Mouse (Mus musculus) liver, embryonic 14.5 days (tissue): Measurements from ENCODE around the gene Ttc1. TPM values are rescaled to one million over a fixed set of nuclear protein-coding genes. Genes with fewer than 3 reads are reported as not detected.

Experiments
- ATAC-seq: fragments of 200-750 bp; cut with Nextera tagmentation; 2 replicates; pipeline ENCODE4 v1.8.0; 2017; ENCODE audit warnings: moderate number of reproducible peaks, mild to moderate bottlenecking, moderate library complexity; ENCODE audit not compliant: insufficient read depth
- DNase-seq, 3 experiments: peaks; one replicate each; pipeline ENCODE4 v3.0.0-alpha.2; 2012 to 2013; ENCODE audit warnings: low read depth in 3 of 3, low spot score in 3 of 3
- H3K27ac ChIP-seq: fragments of 300-500 bp; sonication (generic); 2 replicates; pipeline ENCODE4 v1.5.1; 2014; ENCODE audit warnings: moderate library complexity, mild to moderate bottlenecking, control low read depth, inconsistent platforms
- H3K27me3 ChIP-seq: fragments of 300-500 bp; sonication (generic); 2 replicates; pipeline ENCODE4 v1.6.1; 2014; ENCODE audit warnings: mild to moderate bottlenecking, low read length, moderate library complexity; ENCODE audit not compliant: control insufficient read depth, insufficient read depth
- H3K36me3 ChIP-seq: fragments of 300-500 bp; sonication (generic); replicated peaks from 2 replicates; pipeline ENCODE4 v1.6.1; 2014; ENCODE audit warnings: low read depth; ENCODE audit not compliant: control insufficient read depth, insufficient read depth
- H3K4me1 ChIP-seq, 2 experiments: fragments of 200-500 bp in 1 of 2; fragments of 300-500 bp in 1 of 2; sonication (generic) in 1 of 2; replicated peaks; 2 replicates each; pipeline ENCODE4 v1.6.1; 2012 to 2014; ENCODE audit warnings: antibody characterized with exemption in 1 of 2, inconsistent platforms in 1 of 2, low read length in 1 of 2; ENCODE audit not compliant: control insufficient read depth in 2 of 2, insufficient read depth in 2 of 2
- H3K4me2 ChIP-seq: fragments of 300-500 bp; sonication (generic); 2 replicates; pipeline ENCODE4 v1.6.1; 2014; ENCODE audit warnings: low read depth, mild to moderate bottlenecking, control low read depth, moderate library complexity
- H3K4me3 ChIP-seq, 2 experiments: fragments of 200-500 bp in 1 of 2; fragments of 300-500 bp in 1 of 2; sonication (generic) in 1 of 2; 2 replicates each; pipeline ENCODE4 v1.5.1; 2012 to 2014; ENCODE audit warnings: low read depth in 2 of 2, low read length in 2 of 2, mild to moderate bottlenecking in 2 of 2, control low read depth in 1 of 2, inconsistent platforms in 1 of 2, moderate library complexity in 1 of 2; ENCODE audit not compliant: insufficient read depth in 1 of 2
- H3K9ac ChIP-seq: fragments of 300-500 bp; sonication (generic); replicated peaks from 2 replicates; pipeline ENCODE4 v1.6.1; 2014; ENCODE audit warnings: mild to moderate bottlenecking, control low read depth, moderate library complexity
- H3K9me3 ChIP-seq: fragments of 300-500 bp; sonication (generic); 2 replicates; pipeline ENCODE4 v1.6.1; 2016; ENCODE audit warnings: low read length, mixed read lengths; ENCODE audit not compliant: control insufficient read depth
- CTCF ChIP-seq: IDR thresholded peaks from 2 replicates; pipeline ENCODE4 v1.5.1; 2016; ENCODE audit warnings: antibody characterized with exemption, low read depth, control low read depth
- EP300 ChIP-seq: IDR thresholded peaks from 2 replicates; pipeline ENCODE4 v1.6.1; 2016; ENCODE audit warnings: antibody characterized with exemption, low read depth
- WGBS: fragments of 180-500 bp; shearing (Covaris S2); extraction: QIAGEN DNeasy Blood & Tissue Kit; methylation state at CpG from one replicate; pipeline ENCODE4 v1.1.7; 2014; ENCODE audit not compliant: insufficient replicate concordance; 5-methylcytosine and 5-hydroxymethylcytosine counted together
- polyA plus RNA-seq, 2 experiments: library from polyadenylated mRNA; depleted of rRNA in 1 of 2; stranded (reverse) in 1 of 2; unstranded in 1 of 2; fragments of >200 nt; fragmentation: Nextera tagmentation in 1 of 2; extraction: Ambion mirVana in 1 of 2; gene quantifications; 2 replicates each; pipeline versions ENCODE4 v1.2.1 to v1.2.3; 2012 to 2014

Ttc1 gene
- polyA plus RNA-seq, 2 experiments = 17.9 to 36.9 TPM

DNA sequence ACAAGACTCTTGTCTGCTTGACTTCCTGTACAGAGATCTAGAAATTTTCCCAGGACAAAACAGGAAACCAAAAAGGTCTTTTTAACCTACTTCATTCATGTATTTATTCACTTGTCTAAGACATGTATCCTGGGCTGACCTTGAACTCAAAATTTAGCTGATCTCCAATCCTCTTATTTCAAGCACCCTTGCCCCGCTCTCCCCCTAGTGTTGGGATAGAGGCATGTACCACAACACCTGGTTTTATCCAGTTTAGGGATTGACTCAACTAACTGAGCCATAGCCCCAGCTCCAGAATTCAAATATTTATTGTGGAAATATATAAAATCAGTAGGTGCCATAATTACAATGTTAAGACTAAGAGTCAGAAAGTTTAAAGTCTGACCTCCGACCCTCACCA is 3.7 kb upstream of the Ttc1 start:
- no peaks in the 10 kb centered on the region for H3K27me3 ChIP-seq
- H3K27ac ChIP-seq = no peak overlapping the region
- WGBS = 54% methylated on average over 2 of the region's 2 CpGs
- TF ChIP-seq EP300 (no peak), CTCF (peak; percentile 39)
- no peak overlapping the region for H3K4me2 ChIP-seq
- H3K36me3 ChIP-seq = no peaks in the 10 kb centered on the region
- ATAC-seq (no peak), DNase-seq (no peak)
- no peaks in the 10 kb centered on the region for H3K9me3 ChIP-seq
- H3K4me3 ChIP-seq = no peak overlapping the region
- H3K9ac ChIP-seq = no peak overlapping the region
- H3K4me1 ChIP-seq = peaks cover 6 to 8% of the 10 kb centered on the region in 2 experiments

GRCm38 (mm10) chr11:43728737-43729301 is 19.0 kb downstream of the Ttc1 start:
- Histone ChIP-seq H3K27me3 (no peaks in the 10 kb centered on the region), H3K4me3 (no peak overlapping the region), H3K36me3 (peaks cover 26% of the 10 kb centered on the region), H3K4me1 (0 out of 4 replicates have a peak, but pooled peaks cover 0 to 5% of the 10 kb centered on the region in 2 experiments), H3K27ac (no peak overlapping the region), H3K4me2 (no peak overlapping the region), H3K9me3 (no peaks in the 10 kb centered on the region), H3K9ac (no peak overlapping the region)
- DNase-seq (no peak), ATAC-seq (no peak)
- 20% methylated on average over 7 of the region's 7 CpGs for WGBS
- TF ChIP-seq EP300 (no peak), CTCF (no peak)

DNA sequence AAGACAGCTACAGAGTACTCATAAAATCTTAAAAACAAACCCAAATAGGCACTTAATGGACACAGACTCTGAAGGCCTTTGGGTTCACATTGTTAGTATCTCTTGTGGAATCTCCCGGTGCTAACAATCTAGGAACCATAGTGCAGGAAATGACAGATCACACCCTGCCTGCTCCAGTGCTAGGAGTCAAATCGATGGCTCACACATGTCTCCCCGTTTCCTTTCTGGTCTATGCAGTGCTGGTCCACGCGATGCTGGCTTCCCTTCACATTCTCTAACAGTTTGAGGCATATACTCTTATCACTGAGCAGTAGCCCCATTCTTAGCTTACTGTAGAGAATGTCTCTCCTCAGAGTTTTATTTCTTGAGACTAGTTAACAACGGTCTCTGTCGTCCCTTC is 20.0 kb downstream of the Ttc1 start:
- Histone ChIP-seq H3K27me3 (no peaks in the 10 kb centered on the region), H3K9me3 (no peaks in the 10 kb centered on the region), H3K4me3 (no peak overlapping the region), H3K4me2 (no peak overlapping the region), H3K4me1 (0 out of 4 replicates have a peak, but pooled peaks cover 0 to 5% of the 10 kb centered on the region in 2 experiments), H3K9ac (no peak overlapping the region), H3K36me3 (peaks cover 23% of the 10 kb centered on the region), H3K27ac (no peak overlapping the region)
- 10% methylated on average over 7 of the region's 7 CpGs for WGBS
- TF ChIP-seq EP300 = no peak
- TF ChIP-seq CTCF = no peak
- ATAC-seq (peak; percentile 53), DNase-seq (no peak)

DNA sequence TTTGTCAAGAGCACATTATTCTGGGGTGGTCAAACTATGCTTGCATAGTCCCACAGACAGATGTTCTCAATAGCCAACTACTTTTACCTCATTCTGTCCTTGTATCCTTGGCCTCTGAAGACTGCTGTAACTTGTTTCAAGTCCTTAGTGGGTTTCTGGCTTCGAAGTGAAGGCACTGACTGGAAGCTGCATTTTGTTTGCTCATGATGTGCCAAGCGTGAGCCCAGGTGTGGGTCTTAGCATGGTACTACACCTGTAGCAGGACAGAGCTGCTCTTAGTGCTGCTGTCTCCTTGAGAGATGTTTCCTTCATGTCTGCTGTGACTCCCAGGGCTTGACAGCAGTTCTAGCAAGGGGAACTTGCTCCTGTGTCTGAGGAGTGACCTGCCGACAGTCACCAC is 24.4 kb downstream of the Ttc1 start:
- 75% methylated on average over 3 of the region's 3 CpGs for WGBS
- Histone ChIP-seq H3K27ac (no peak overlapping the region), H3K4me3 (no peak overlapping the region), H3K9ac (no peak overlapping the region), H3K9me3 (no peaks in the 10 kb centered on the region), H3K4me1 (0 out of 4 replicates have a peak, but pooled peaks cover 0 to 2% of the 10 kb centered on the region in 2 experiments), H3K27me3 (no peaks in the 10 kb centered on the region), H3K4me2 (no peak overlapping the region), H3K36me3 (peaks cover 12% of the 10 kb centered on the region)
- no peak for ATAC-seq
- no peak for DNase-seq
- no peak for TF ChIP-seq EP300
- TF ChIP-seq CTCF = no peak

DNA sequence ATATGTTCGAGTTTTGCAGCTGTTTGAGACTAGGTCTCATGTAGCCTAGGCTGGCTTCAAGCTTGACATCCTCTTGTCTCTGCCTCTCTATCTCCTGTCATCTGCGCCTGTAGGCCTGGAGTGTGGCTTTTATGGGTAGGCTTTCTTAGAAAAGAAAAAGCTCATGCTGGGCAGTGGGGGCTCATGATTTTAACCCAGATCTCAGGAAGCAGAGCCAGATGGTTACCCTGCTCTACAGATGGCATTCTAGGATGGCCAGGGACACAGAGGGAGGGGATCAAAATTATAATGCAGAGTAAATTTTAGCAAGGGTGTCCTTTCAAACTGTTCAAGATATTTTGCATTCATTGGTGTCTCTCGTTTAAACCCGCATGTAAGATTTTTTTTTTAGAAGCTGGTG is 35.6 kb downstream of the Ttc1 start:
- H3K9ac ChIP-seq = no peak overlapping the region
- no peaks in the 10 kb centered on the region for H3K4me1 ChIP-seq
- DNase-seq (no peak), ATAC-seq (no peak)
- H3K36me3 ChIP-seq = peaks cover 3% of the 10 kb centered on the region; the same call in 1 of the 2 replicates
- WGBS = 70% methylated on average over 4 of the region's 4 CpGs
- H3K27ac ChIP-seq = no peak overlapping the region
- no peak overlapping the region for H3K4me2 ChIP-seq
- no peaks in the 10 kb centered on the region for H3K9me3 ChIP-seq
- H3K27me3 ChIP-seq = no peaks in the 10 kb centered on the region
- TF ChIP-seq EP300 (no peak), CTCF (no peak)
- no peak overlapping the region for H3K4me3 ChIP-seq
